Mouse (Mus musculus) thymus, postnatal 25 days (tissue): Measurements from ENCODE around the gene Gm49318.

Experiments
- DNase-seq: peaks from one replicate; pipeline ENCODE4 v3.0.0; 2022

Gm49318 gene

DNA sequence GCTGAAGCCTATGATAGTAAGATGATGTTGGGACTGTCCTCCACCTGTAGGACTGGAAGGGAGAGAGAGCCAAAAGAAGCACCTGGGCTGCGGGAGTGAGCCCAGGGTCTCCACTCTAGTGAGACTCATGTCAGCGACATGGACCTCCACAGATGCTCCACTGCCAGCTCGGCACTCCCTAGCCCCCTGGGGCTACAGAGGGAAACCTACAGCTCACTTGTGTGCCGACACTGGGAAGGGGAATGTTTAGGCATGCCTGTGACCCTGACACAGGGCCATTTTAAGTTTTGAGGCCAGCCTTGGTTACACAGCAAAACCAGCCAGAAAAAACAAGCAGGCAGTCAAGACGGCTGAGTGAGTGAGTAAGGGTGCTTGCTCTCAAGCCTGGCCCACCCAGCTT is 3.9 kb downstream of the Gm49318 start:
- DNase-seq = no peak

DNA sequence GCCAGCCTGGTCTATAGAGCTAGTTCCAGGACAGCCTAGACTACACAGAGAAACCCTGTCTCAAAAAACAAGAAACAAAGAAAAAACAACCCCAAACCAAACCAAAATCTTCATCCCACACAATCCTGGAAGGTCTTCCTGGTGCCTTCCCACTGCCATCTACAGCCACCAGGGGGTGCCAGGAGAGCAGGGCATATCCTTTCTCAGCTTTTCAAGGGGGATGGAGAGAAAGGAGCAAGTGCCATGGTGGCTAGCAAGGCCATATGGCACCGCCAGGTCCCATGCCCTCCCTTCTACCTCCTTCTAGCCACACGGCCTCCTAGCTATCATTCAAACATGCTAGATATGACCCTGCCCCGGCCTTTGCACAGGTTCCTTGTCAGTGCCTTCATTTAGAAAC is 4.6 kb downstream of the Gm49318 start:
- peak; percentile 69 for DNase-seq

GRCm38 (mm10) chr9:22065642-22066041 is 5.4 kb downstream of the Gm49318 start:
- no peak for DNase-seq

GRCm38 (mm10) chr9:22064341-22064740 is 6.7 kb downstream of the Gm49318 start:
- DNase-seq = no peak

DNA sequence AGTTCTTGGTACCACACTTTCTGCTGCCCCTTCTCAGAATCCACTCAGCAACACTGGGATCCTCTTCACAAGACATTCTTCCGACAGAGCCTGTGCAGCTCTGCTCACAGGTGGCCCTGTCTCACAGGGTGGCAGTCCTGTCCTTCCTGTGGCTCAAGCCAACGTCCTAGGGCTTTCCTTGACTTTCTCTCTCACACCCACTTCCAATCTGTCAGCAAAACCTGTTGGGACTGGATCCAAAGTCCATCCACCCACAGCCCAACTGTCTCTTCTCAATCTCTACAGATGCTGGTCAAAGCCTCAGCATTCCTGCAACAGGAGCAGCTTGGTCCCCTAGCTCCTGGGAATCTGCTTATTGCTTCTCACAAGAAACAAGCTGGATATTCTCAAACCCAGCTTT is 9.7 kb downstream of the Gm49318 start:
- DNase-seq = no peak

DNA sequence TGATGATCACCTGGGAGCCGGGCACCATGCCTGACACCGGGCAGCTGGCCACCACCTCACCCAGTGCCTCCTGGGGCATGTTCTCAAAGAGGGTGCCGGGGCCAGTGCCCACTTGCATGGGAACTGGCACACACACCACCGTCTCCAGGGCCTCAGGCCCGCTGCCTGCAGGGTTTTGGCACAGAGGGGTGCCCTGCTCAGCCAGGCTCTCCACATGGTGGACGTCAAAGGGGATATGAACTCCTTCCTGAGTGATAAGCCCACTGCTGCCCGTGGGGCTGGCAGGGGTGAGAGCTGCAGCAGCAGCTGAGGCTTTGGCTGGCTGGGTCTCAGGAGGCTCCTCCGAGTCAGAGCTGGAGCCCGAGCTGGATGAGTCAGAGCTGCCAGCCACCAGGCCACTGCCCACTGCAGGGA is 13.0 kb downstream of the Gm49318 start:
- DNase-seq = no peak

DNA sequence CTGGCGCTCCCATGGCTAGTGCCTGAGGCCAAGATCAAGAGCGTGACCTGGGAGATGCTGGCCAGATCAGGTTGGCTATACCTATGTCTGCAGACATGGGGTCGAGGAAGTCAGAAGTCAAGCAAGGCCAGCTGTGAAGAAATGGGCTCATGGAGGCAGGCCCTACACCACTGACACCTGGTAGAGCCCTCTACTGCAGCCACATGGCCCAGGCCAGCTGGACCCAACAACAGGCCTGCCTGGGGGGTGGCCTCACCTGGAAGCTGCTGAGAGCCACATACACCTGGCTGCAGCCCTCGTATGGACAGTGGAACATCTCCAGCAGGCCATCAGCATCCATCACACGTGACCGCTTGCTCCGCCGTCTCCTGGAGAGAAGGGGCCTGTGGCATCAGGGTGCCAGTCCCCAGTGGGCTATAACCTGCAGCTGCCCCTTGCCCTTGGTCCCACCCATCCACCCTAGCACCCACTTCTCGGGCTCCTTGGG is 14.0 kb downstream of the Gm49318 start:
- DNase-seq = no peak

DNA sequence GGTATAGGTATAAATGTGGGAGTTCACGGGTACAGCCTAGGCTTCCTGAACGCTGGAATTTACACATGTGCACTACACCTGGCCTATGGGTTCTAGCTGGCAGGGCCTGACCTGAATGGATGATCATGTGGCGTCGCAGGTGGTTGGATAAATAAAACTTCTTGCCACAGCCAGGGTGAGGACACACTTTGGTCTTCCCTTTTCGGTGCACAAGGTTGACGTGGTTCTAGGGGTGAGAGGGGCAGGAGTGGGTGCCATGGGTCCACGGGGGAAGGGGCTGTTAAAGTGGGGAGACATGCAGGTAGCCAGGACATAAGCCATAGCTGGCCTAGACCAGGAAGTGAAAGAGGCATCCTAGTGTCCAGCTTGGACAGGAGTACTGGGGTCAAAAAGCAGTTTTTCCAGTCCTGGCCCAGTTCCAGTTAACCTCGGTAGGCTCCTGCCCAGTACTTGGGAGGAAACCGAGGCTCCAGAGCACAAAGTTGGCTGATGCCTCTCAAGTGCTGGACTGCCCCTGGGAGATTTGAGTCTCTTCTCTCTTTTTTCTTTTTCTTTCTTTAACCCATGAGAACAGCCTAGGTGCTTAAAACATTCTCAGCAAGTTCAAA is 14.7 kb downstream of the Gm49318 start:
- no peak for DNase-seq

GRCm38 (mm10) chr9:22055713-22056112 is 15.3 kb downstream of the Gm49318 start:
- DNase-seq = no peak

DNA sequence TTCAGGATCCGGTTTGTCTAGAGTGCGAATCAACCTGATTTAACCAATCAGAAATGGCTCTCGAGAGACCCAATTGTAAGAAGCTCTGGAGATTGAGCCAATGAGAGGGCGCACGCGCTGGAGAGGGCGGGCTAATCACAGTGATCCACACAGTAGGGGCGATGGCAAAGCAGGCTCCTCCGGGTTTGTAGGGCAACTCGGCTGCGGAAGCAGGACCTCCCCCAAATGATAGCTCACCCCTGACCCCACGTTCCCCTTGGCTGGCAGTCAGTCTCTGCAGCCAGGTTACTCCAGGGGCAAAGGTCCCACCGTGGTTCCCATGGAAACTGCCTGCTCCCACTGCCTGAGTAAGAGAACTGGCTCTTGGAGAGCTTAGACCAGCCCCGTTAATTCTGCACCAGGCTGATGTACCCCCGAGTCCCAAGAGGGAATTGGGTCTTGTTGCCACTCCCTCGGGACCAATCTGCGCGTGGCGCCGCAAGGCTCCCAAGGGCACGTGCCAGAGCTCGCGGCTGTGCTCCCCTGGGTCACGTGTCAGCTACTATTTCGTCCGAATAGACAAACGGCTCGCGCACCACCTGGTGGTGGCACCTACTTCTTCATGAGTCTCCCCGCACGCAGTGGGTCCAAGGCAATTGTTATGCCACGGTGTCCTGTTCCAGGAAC is 16.5 kb downstream of the Gm49318 start:
- peak; percentile 78 for DNase-seq

DNA sequence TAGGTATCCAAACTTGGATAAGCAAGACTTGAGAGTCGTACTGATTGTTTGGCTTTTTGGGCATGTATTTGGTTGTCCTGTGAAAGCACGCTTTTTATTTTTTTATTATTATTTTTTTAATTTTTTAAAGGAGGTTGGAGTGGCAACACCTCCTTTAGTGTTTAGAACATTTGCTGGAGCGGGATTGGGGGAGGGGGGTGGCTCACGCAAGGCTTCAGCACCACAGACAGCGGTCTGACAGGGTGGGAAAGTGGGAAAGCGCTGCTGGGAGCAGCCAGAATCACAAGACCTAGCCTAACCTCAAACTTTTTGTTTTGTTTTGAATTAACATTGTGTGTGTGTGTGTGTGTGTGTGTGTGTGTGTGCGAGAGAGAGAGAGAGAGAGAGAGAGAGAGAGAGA is 17.4 kb downstream of the Gm49318 start:
- DNase-seq = no peak

- DNase-seq = peak; percentile 51
Observed at GRCm38 (mm10) chr9:22051958-22052254, 19.2 kb downstream of the Gm49318 start, which contains the start of gene Elavl3. Gene Elavl3, minus strand, starts transcription at chr9:22052023.

DNA sequence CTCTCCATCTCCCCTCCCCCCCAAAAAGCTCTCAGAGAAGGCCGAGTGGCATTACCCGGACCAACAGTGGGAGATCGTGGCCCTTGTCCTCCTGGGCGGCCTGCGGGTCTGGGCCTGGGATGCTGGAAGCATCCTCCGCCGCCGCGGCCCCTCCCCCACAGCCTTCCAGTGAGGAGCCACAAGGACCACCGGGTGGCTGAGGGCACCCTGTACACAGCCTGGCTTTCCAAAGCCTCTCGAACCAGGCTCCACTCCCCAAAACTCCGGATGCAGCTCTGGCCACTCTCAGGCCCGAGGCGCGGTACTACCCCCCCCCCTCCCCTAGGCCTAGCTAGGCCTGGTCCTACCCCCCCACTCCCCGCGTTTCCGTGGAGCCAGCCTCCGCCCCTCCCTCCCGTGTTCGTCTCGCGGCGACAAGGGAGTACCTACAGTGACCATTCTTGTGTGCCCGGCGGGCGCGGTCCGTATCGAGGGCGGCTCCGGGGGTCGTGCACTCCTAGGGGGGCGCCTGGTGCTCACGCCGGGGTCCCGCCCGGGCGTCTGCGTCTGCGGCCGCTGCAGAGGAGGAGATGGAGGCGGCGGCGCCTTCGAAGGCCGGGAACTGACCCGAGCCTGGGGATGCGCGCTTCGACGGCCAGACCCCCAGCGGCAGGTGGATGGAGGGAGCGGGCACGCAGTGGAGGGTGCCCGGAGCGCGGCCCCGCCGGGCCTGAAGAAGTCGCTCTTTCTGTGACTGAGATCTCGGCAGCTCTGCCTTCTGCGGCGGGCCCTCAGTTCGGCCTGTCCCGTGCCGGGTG is 19.7 kb downstream of the Gm49318 start:
- no peak for DNase-seq

GRCm38 (mm10) chr9:22050351-22050889 is 20.6 kb downstream of the Gm49318 start:
- peak; percentile 33 for DNase-seq

DNA sequence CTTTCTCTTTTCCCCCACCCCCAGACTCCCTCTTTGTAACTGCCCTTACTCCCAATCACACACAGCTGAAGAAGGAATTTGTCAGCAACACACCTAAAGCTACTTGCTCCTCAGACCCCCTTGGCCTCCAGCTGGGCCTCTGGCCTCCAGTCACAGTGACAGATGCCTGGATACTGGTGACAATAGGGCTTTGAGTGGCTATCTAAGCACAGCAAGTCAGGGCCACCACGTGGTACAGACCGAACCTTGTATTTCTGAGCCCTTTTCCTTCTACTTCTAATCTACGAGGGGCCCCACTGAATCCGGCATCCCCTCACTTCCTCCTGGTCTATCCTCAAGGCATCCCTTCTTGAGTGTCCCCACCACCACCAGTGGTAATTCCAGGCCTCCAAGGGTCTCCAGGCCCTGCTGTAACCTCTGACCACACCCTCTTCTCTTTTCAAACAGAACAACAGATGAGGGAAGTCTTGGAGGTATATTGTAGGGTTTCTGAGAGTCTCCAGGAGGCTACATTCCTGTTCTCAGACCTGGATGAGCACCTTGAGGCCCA is 21.3 kb downstream of the Gm49318 start:
- no peak for DNase-seq

GRCm38 (mm10) chr9:22049315-22049714 is 21.7 kb downstream of the Gm49318 start:
- DNase-seq = no peak

DNA sequence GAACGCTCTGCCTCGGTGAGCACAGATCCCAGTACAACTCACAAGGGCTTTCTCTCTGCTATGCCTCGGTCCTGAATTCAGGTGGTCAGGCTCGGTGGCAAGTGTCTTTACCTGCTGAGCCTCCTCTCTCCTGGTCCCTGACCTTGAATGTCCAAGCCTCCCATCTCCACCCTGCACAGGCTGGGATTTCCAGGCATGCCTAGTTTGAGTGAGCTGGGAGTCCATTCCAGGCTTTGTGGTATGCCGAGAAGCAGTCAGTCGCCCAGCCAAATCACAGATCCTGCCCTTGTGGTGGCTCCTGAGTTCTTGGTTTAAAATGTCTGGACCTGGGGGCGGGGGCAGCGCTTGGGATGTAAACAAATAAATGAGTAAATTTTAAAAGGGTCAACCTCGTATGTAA is 23.7 kb downstream of the Gm49318 start:
- no peak for DNase-seq

- DNase-seq = no peak
Observed at GRCm38 (mm10) chr9:22041832-22042231, 29.2 kb downstream of the Gm49318 start.

DNA sequence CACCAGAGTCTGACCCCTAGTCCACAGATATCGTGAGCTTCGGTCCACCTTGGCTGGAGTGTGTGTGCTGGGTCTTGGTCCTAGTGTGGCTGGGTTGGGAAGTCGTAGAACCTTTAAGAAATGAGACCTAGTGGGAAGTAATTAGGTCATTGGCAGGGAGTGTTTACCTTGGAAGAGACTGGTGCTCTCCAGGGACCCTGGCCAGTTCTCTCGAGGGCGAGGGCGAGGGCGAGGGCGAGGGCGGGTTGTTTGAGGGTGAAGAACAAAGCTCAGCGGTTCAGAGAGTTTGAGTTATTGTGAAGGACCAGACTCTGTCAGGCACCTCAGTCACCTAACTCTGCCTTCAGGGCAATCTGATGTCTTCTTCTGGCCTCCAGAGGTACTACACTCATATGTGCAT is 33.2 kb downstream of the Gm49318 start:
- DNase-seq = no peak

DNA sequence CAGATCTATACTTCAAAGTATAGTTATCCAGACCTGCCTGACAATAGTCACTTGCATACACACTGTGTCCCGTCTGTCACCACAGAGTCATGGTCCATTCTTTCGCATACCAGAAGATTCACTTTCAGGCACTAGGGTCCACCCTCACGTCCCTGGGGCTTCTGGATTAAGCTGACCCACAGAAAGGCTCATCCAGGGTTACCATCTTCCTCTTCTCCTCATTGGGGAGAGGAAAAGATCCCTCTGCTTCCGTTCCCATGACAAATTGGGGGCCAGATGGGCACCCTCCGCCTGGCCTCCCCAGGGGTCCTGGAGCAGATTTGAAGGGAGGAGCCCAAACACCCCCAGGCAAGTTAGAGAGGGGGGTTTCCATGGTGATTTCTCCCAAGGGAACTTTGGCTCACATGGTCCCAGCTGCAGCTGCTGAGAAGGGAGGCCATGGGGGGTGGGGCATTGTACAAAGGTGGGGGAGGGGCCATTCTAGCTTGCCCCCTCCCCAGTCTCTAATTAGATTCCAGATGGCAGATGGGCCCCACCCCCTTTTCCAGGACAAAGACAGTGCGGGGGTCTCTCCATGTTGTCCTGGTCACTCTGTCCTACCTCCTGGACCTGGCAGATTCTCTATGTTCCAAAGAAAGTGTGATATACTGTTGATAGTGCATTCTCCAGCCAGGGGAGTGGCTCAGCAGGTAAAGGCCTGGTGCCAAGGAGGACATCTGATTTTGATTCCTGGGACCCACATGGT is 35.6 kb downstream of the Gm49318 start:
- DNase-seq = no peak

DNA sequence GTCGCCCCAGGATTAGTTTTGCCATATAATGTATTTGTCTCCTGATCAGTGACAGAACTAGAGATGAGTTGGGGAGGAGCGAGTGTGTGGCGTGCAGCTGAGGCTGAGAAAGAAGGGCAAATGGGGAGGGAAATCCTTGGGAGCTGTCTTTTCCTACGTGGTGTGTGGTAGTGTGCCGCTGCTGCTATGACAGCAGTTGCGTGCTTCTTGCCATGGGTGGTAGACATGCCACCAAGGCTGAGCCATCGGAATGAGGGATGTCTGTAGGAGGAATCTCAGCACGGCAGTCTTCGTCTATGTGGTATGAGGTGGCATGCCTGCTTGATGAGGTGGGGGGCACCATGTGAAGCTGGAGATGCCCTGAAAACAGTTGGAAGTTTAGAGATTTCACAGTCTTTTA is 40.7 kb downstream of the Gm49318 start:
- DNase-seq = no peak

- DNase-seq = no peak
Observed at GRCm38 (mm10) chr9:22028467-22028866, 42.6 kb downstream of the Gm49318 start.

- DNase-seq = no peak
Observed at GRCm38 (mm10) chr9:22024592-22024991, 46.5 kb downstream of the Gm49318 start.
